Mouse (Mus musculus): ENCODE measurements around the gene Chrna5.

DNA sequence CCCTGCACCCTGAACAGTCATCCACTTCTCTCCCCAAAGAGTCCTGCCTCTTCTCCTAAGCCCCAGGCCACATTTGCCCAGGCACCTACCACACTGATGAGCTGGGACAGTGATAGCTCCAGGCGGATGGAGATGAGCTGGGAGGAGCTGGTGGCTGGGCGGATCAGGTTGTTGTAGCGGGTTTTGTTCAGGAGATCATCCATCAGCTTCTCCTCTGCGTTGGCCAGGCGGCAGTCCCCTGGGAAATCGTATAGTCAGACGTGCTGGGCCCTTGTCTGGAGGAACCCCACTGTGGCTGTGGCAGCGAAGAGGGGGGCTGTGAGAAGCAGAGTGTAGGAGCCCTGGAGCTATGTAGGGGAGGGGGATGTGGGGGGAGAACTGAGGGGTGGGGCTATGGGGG is 63.0 kb downstream of the Chrna5 start:
- TF ChIP-seq CTCF (IDR thresholded peaks at IDR 0.05) (no peak), EP300 (IDR thresholded peaks at IDR 0.05) (no peak)

Data from lung, postnatal 0 days (tissue).